Mouse (Mus musculus): ENCODE results near the gene Hacd2. TPM values are rescaled to one million over a fixed set of nuclear protein-coding genes. Genes with fewer than 3 reads are reported as not detected.

The Hacd2 gene
- total RNA-seq (2017) = 7.8 and 13.1 TPM in 2 replicates

DNA sequence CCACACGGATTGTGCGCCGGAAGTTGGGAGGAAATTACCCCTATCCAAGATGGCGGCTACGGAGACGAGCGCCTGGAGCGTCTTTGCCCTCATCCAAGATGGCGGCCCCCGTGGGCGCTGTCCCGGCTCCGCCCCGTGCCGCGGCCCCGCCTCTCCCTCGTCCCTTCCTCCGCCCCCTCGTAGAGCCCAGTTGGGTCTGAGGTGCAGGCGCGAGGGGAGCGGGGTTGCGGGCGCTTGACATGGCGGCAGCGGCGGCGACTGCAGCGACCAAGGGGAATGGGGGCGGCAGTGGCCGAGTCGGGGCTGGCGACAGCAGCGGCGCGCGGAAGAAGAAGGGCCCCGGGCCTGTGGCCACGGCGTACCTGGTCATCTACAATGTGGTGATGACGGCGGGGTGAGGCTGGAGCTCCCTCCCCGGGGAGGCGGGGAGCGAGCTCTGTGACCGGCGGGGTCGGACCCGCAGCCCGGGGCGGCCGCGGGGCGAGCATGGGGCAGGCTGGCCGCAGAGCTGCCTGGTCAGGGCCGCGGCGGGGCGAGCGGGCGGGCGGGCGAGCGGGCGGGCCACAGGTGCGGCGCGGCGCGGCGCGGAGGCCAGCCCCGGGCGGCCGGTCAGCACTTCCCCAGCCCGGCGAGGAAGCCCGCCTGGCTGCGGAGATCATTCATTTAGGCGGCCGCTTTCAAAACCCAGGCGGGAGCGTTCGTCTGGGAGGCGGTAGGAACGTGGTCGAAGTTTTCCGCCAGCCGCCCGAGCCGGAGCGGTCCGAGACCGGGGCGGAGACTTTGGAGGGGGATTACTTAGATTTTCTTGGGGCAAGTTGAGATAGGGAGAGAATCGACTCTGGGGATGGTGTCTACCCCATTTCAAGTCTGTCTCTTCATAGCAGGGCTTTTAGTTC lies at the start of gene Hacd2:
Hacd2 (plus strand) TSS at position 187 of the 896 bp plus-strand sequence.
- ATAC-seq (replicated peaks in 1 of 2; ENCODE audit: insufficient read depth in 1 of 2, low FRiP score in 2 of 2, low TSS enrichment in 1 of 2, low read depth in 1 of 2, poor library complexity in 2 of 2, severe bottlenecking in 2 of 2) = peak; percentile 98 to 99

DNA sequence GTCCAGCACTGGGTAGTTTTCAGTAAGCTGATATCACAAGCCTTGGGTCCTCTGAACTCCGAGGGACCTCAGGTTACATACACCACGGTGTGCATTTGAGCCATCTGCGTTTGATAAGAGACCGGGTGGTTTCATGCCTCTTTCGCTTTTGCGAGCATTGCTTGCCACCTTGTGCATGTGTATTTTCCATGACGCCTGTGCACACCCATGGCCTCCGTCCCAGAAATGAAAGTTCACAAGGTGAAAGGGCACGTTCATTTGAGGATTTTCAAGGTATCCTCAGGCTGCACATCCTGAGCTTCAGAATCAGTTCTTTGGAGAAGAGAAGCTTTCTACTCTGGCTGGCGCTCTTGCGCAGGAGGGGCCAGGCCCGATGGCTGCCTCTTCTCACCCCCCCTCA lies 49.8 kb upstream of the Hacd2 start:
- ATAC-seq (replicated peaks in 1 of 2; ENCODE audit: insufficient read depth in 1 of 2, low FRiP score in 2 of 2, low TSS enrichment in 1 of 2, low read depth in 1 of 2, poor library complexity in 2 of 2, severe bottlenecking in 2 of 2) = no peak

DNA sequence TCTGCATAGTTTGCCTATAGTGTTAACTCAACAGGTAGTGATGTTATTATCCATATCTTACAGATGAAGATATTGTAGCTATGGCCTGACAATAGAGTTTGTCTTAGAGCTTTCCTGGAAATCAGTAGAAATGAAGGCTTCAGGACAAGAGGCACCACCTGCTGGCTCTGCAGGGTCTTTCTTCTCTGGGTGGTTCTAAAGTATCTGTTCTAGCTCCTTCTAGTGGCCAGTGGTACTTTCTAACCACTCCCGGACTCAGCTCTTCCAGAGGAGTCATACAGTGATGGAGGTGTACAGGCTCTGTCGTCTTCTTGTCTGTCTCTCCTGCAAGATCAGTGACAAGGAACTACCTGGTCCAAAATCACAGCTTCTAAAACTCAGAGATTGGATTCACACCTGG lies 46.7 kb upstream of the Hacd2 start:
- ATAC-seq (replicated peaks in 1 of 2; ENCODE audit: insufficient read depth in 1 of 2, low FRiP score in 2 of 2, low TSS enrichment in 1 of 2, low read depth in 1 of 2, poor library complexity in 2 of 2, severe bottlenecking in 2 of 2) = peak; percentile 57 to 76; a peak in 3 of 4 replicates

DNA sequence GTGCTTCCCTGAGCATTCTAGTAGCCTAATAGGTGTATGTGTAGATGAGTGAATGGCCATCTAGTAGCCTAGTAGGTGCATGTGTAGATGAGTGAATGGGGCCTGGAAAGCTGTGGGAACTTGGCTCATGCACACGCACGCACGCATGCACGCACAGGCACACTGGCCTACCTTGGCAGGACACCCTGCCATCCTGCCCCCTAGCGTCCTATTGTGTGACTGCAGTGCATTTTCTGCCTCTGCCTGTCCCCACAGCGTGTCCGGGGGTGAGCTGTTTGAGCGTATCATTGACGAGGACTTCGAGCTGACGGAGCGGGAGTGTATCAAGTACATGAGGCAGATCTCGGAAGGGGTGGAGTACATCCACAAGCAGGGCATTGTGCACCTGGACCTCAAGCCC lies 45.6 kb upstream of the Hacd2 start:
- 0 out of 4 replicates have a peak, but pooled peaks of 1 of the 2 experiments have one; percentile 25 for ATAC-seq (replicated peaks in 1 of 2; ENCODE audit: insufficient read depth in 1 of 2, low FRiP score in 2 of 2, low TSS enrichment in 1 of 2, low read depth in 1 of 2, poor library complexity in 2 of 2, severe bottlenecking in 2 of 2)

DNA sequence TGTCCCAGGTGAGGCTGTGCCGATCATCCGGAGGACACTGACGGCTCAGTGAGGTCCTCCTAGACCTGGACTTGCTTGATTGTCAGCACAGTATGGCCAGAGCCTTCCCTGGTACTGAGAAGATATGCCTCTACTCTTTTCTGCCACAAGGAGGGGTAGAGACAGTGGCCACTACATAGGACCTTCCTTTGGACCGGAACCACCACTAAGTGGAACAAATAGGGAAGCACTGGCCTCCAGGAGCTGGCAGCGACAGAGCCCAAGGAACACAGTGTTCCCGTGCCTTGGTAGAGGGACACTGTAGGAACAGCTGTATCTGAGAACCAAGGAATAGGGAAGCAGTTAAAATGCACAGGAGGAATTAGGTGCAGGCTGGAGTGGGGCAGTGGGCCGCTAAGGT lies 44.2 kb upstream of the Hacd2 start:
- ATAC-seq (replicated peaks in 1 of 2; ENCODE audit: insufficient read depth in 1 of 2, low FRiP score in 2 of 2, low TSS enrichment in 1 of 2, low read depth in 1 of 2, poor library complexity in 2 of 2, severe bottlenecking in 2 of 2) = no peak

DNA sequence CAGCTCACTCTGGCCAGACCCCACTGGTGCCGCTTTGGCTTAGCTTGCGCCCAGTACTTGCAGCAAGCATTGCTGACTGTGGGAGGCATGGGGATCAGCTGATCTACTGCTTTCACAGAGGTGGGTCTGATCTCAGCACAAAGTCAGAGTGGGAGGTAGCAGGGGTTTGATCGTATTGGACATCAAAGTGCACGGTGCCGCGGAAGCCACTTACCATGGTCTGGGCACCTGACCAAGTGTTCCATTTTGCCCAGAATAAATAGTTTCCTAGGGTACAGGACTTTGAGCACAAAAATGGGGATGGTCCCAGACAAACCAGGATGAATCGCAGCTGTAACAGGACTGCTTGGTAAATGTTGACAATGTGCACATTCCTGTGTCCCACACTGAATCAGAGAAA lies 41.2 kb upstream of the Hacd2 start:
- no peak for ATAC-seq (replicated peaks in 1 of 2; ENCODE audit: insufficient read depth in 1 of 2, low FRiP score in 2 of 2, low TSS enrichment in 1 of 2, low read depth in 1 of 2, poor library complexity in 2 of 2, severe bottlenecking in 2 of 2)

DNA sequence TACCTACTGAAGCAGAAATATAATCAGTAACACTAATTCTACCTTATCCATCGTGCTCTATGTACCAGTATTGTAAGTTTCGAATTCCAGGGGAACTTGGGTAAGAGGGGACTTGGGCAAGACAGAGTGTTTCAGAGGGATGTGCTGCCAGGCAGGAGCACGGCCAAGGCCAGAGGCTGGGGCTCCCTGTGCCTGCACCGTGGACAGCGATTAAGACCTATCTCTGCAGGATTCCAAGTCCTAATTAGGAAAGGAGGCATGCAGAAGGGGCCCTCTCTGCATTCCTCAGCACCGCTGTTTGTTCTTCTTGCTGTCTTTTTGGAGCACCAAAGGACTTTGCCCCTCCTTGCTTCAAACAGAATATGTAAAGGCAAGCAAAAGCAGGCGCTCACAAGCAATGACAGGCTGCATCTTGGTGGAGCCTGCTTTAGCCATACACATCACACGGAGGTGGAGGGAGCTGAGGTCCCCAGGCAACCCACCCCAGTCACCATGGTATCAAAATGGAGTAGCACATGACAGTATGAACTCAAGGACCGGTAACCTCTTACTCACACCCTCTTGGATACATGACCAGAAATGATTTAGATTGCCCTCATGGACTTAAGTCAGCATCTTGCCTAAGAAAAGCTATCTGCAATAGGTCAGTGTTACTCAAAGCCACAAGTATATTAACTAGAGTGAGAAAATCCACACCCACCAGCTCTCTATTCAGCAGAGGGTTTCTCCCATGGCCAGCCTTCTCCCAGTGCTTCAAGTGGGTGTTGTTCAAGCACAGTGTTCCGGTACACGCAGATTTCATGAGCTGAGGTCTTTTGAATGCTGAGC lies 37.8 kb upstream of the Hacd2 start:
- ATAC-seq (replicated peaks in 1 of 2; ENCODE audit: insufficient read depth in 1 of 2, low FRiP score in 2 of 2, low TSS enrichment in 1 of 2, low read depth in 1 of 2, poor library complexity in 2 of 2, severe bottlenecking in 2 of 2) = no peak

DNA sequence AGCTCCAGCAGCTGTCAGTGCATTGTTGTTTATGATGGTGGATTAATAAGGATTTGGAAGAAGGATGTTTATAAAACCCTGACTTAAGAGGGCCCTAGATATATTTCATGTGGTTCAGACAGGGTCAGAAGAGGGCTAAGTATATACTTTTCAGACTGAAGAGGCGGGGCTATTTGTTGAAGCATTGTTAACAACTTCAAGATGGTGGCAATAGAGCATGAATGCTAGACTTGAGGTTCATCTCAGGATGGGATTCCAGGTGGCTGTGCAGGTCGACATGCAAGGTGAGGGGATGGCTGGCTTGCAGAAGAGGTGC lies 37.2 kb upstream of the Hacd2 start:
- ATAC-seq (replicated peaks in 1 of 2; ENCODE audit: insufficient read depth in 1 of 2, low FRiP score in 2 of 2, low TSS enrichment in 1 of 2, low read depth in 1 of 2, poor library complexity in 2 of 2, severe bottlenecking in 2 of 2) = no peak

DNA sequence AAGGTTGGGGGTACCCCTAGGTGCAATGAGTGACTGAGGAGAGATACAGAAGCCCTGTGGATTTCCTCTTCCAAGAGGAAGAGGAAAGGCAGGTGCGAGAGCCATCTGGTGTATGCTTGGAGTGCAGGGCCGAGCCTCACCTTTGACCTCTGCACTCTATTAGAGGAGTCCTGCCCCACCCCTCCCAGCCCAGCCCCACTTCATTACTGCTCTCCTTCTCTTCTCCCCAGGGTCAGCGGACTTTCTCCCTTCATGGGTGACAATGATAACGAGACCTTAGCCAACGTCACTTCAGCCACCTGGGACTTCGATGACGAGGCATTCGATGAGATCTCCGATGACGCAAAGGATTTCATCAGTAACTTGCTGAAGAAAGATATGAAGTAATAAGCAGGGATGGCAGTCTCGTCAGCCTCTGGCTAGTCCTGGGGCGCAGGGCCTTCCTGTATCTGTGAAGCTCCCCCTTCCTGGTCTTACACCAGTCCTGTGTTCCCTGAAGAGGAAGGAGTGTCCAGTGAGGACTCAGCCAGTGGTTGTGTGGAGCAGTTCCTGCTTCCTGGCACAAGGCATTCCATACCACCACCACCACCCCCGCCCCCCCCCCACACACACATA lies 35.9 kb upstream of the Hacd2 start:
- ATAC-seq (replicated peaks in 1 of 2; ENCODE audit: insufficient read depth in 1 of 2, low FRiP score in 2 of 2, low TSS enrichment in 1 of 2, low read depth in 1 of 2, poor library complexity in 2 of 2, severe bottlenecking in 2 of 2) = no peak

DNA sequence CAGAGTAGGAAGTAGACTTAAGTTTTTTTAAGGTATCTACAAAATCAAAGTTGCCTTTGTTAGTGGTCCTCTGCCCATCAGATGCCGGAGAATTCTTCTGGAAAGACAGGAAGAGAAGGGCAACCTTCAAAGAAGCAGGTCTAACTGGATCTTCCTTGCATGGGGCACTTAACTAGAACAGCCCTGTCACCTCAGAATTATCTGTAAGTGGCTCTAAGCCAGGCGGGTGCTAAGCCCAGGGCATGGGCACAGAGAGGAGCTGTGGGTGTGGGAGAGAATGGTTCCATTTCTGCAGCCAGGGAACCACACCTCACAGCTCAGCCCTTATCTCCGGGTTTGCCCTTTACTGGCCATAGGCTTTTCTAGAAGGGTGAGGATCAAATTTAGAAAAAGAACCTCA lies 30.9 kb upstream of the Hacd2 start:
- ATAC-seq (replicated peaks in 1 of 2; ENCODE audit: insufficient read depth in 1 of 2, low FRiP score in 2 of 2, low TSS enrichment in 1 of 2, low read depth in 1 of 2, poor library complexity in 2 of 2, severe bottlenecking in 2 of 2) = no peak

DNA sequence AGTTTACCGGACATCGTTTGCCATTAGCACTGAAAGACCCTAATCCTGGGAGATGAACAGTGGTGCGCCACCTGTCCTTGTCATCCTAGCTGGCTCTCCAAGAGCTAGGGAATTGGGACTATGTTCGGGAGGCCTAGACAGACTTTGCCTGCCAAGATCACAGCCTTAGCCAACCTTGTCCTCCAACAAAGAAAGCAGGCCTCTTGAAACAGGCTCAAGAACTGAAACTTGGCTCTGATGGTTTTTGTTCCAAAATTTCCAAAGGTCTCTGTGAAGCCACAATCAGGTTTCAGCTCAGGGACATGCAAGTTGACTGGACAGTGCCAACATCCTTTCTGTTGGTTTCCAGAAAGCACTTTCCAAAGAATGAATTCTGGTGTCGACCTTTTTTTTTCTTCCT lies 29.4 kb upstream of the Hacd2 start:
- ATAC-seq (replicated peaks in 1 of 2; ENCODE audit: insufficient read depth in 1 of 2, low FRiP score in 2 of 2, low TSS enrichment in 1 of 2, low read depth in 1 of 2, poor library complexity in 2 of 2, severe bottlenecking in 2 of 2) = no peak

DNA sequence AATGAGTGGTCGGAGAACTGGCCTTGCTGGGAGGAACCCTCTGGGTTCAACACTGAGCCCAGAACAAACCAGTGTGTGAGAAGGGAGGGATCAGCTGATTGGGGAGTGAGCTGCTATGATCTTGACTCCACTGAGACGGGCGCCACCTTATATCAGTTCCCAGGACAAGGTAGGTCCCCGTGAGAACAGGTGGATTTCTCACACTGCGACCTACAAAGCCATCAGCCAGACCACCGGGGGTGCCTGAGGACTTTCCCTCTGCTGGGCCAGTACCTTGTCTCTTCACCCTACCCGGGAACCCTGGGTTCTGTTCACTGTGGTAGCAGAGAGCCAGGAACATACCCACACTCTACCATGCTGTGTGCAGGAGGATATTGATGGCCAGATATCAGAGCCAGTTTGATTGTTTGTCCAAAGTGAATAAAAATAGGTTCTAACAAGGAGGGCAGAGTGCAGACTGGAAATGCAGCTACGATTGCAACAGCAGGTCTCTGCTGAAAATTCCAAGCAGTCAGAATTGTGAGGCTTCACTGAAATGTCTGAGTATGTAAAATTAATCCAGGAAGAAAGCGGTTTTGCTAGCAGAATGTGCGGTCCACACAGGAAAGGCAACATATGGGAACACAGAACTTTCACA lies 28.4 kb upstream of the Hacd2 start:
- ATAC-seq (replicated peaks in 1 of 2; ENCODE audit: insufficient read depth in 1 of 2, low FRiP score in 2 of 2, low TSS enrichment in 1 of 2, low read depth in 1 of 2, poor library complexity in 2 of 2, severe bottlenecking in 2 of 2) = no peak

DNA sequence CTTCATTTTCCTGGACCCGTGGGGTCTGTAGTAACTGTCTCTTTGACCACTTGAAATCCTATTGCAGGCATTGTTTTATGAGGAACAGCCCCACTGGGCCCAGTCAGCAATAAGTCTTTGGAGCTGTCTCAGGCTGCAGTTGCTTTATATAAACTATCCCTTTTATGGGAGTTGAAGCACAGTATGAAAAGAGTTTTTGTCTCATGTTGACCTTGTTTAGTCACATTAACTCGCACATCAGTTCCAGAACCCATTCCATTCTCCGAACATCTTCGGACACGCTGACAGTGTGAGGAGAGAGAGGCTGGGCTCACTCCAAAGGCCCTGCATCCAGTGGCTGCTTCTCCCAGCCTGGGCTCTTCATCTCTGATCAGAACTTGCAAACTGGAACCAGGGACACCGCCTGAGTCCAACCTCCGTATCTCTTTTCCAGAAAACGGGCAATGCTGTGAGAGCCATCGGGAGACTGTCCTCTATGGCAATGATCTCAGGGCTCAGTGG lies 27.5 kb upstream of the Hacd2 start:
- no peak for ATAC-seq (replicated peaks in 1 of 2; ENCODE audit: insufficient read depth in 1 of 2, low FRiP score in 2 of 2, low TSS enrichment in 1 of 2, low read depth in 1 of 2, poor library complexity in 2 of 2, severe bottlenecking in 2 of 2)

DNA sequence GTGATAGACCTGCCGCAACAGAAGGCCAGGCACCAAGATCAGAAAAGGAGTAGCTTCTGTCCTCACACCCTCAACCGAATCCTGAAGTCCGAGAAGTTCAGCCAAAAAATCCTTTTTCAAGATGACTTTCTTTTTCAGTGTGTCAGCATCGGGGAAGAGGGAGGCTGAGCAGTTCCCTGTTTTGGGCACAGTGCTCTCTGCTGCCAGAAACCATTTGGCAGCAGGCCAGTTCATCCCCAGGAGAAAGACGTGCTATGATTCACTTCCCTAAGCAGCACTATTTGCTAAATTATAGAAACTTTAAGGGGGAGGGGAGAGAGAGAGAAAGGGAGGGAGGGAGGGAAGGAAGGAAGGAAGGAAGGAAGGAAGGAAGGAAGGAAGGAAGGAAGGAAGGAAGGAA lies 26.1 kb upstream of the Hacd2 start:
- ATAC-seq (replicated peaks in 1 of 2; ENCODE audit: insufficient read depth in 1 of 2, low FRiP score in 2 of 2, low TSS enrichment in 1 of 2, low read depth in 1 of 2, poor library complexity in 2 of 2, severe bottlenecking in 2 of 2) = peak in 1 of 2 experiments; percentile 45; a peak in 1 of 4 replicates

DNA sequence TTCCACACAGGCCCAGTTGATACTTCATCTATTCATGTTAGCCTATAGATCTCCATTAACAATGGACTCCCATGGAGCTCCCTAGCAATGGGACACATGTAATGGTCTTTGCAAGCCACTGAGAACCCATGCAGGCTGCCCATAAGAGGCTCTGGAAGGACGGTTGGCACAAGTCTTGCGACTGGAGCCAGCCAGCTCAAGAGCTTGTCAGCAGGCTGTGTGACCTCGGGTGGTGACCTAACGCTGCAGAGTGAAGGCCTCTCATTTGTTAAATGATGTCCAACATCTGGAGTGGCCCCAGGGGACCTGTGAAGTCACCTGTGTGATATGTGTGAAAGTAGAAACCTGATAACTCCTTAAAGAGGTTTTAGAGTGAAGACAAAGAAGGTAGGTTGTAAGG lies 25.2 kb upstream of the Hacd2 start:
- no peak for ATAC-seq (replicated peaks in 1 of 2; ENCODE audit: insufficient read depth in 1 of 2, low FRiP score in 2 of 2, low TSS enrichment in 1 of 2, low read depth in 1 of 2, poor library complexity in 2 of 2, severe bottlenecking in 2 of 2)

DNA sequence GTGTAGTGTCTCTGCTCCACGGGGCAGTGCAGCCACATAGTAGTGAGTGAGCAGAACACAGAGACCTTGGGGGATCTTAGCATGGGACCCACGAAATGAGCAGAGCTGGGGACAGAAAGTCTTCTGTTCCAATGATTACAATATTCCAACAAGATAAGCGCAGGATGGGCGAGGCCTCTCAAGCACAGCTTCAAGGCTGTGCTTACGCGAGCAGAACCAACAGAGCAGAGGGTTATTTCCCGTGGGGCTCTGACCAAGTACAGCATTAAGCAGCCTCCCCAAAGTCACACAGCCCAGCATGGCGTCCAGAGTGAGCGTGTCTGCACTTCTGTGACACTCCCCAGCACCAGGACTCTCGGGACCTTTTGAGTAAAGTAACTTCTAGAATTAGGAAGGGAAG lies 24.7 kb upstream of the Hacd2 start:
- ATAC-seq (replicated peaks in 1 of 2; ENCODE audit: insufficient read depth in 1 of 2, low FRiP score in 2 of 2, low TSS enrichment in 1 of 2, low read depth in 1 of 2, poor library complexity in 2 of 2, severe bottlenecking in 2 of 2) = no peak

DNA sequence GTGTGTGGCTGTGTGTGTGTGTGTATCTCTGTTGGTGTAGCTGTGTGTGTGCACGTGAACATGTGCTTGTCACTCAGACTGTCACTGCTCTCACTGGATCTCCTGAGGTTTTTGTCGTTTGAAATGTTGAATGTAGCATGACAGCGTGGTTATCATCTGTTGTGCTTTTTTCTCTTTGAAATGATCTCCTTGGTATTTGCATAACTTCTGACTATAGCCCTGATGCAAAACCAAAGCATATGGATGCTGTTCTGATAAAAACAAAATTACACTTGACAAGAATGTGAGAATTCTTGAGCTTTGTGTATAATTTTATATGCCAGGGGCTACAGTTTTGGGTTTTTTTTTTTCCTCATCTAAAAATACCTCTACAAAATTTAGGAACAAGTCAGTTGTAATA lies 23.2 kb upstream of the Hacd2 start:
- no peak for ATAC-seq (replicated peaks in 1 of 2; ENCODE audit: insufficient read depth in 1 of 2, low FRiP score in 2 of 2, low TSS enrichment in 1 of 2, low read depth in 1 of 2, poor library complexity in 2 of 2, severe bottlenecking in 2 of 2)

Measured in hematopoietic stem cell, adult 5-6 weeks (primary cell).